Mouse (Mus musculus): ENCODE data around the gene Fggy. TPM values are rescaled to one million over a fixed set of nuclear protein-coding genes. Genes with fewer than 3 reads are reported as not detected.

The Fggy gene
- total RNA-seq, 2 experiments from 2014 or later, result 9.3 to 11.0 TPM

- no peak for DNase-seq
These were observed 107.0 kb downstream of the Fggy start for GRCm38 (mm10) chr4:95664327-95664726.

- no peak for DNase-seq
These were observed 109.1 kb downstream of the Fggy start for GRCm38 (mm10) chr4:95666284-95666889.

- DNase-seq, result no peak
These were observed 109.6 kb downstream of the Fggy start for GRCm38 (mm10) chr4:95666896-95667295.

- no peak for DNase-seq
These were observed 110.3 kb downstream of the Fggy start for GRCm38 (mm10) chr4:95667595-95667994.

DNA sequence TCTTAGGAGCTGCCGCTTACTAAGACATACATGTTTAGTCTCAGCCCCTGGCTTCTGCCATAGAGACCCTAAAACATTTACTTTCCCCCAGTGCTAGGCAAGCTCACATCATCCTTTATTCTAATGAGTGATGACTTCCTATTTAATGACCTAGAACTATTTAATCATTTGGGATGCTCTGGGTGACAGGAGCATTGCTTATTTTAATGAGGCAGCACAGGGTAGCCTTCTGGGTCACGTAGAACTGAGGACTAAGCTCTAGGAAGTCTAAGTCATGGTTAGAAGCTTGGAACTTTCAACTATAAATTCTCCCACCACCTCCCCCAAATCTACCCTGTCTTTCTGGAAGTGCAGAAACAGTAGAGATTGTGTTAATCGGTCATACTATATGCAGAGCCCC, 111.2 kb downstream of the Fggy start:
- no peak for DNase-seq

- DNase-seq, result no peak
These were observed 112.0 kb downstream of the Fggy start for GRCm38 (mm10) chr4:95669336-95669735.

DNA sequence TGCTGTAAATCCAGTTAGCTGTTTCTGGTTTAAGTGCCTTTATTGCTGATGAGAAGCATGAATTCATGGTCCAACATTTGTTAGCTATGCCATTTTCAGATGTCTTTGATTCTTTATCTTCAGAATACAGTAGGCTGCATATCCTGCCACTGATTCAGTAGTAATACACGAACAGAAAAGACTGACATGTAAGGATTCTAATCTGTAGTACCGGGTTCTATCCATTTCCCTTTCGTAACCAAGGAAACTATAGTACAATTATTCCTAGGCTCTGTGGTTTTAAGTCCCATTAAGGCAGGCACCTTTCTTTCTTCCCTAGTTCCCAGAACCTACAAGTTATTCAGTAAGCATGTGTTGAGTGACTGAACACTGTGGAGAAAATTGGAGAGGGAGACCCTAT, 113.3 kb downstream of the Fggy start:
- DNase-seq, result no peak

- DNase-seq, result no peak
These were observed 114.7 kb downstream of the Fggy start for GRCm38 (mm10) chr4:95672039-95672438.

GRCm38 (mm10) chr4:95676390-95676789, 119.1 kb downstream of the Fggy start:
- no peak for DNase-seq

- no peak for DNase-seq
These were observed 123.6 kb downstream of the Fggy start for GRCm38 (mm10) chr4:95680756-95681449.

DNA sequence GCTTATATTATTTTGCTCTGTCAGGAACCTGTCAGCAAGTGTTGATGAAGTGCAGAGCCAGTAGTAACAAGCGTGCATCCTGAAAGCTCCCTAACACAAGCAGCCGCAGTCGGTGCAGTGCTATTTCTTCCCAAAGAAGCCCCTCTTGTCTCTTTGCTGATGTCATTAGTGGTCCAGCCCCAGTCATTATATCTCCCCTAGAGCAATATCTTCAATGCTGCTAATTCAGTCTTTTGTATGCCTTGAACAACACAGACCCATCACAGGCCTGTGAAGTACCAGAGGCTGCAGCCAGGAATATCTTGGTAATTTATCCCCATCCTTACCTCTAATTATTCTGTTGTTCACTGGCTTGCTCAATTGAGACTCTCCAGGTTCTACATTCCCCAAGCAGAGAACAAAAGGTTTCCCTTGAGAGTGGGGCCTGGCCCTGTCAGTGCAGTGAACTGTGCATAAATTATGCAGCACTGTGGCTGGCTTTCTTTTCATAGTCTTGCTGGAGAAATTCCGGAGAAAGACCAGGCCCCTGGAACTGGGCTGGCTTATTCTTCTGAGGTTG, 127.3 kb downstream of the Fggy start:
- DNase-seq, result no peak

GRCm38 (mm10) chr4:95686775-95687174, 129.5 kb downstream of the Fggy start:
- DNase-seq, result no peak

DNA sequence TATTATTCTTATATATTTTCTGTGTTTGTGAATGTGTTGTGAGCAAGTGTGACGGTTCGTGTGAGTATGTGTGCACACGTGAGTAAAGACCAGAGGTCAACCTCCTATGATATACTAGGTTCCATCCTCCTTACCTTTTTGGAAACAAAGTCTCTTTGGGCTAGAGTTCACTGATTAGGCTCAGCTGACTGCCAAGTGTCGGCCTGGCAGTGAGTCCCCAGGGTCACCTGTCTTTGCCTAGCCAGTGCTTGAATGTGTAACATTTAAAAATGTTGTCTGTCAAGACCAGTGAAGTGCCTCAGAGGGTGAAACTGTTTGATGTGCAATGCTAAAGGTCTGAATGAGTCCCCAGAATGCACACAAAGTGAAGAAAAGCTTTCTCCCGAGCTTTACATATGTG, 130.0 kb downstream of the Fggy start:
- DNase-seq, result no peak

DNA sequence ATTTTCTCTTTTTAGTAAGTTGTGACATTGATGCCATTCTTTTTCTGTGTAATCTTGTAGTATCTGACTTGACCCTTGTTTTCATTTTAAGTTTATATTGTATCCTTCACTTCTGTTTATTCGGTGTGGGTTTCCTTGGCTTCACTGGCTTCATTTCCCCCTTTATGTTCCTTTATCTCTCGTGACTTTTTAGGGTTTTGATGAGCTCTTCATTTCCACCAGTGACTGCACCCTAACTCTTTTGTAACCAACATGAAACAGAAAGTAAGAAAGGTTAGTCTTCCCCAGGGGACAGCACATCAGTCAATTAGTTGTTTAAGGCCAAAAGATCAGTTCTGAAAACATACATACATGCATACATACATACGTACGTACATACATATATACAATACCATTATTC, 130.9 kb downstream of the Fggy start:
- DNase-seq, result no peak

DNA sequence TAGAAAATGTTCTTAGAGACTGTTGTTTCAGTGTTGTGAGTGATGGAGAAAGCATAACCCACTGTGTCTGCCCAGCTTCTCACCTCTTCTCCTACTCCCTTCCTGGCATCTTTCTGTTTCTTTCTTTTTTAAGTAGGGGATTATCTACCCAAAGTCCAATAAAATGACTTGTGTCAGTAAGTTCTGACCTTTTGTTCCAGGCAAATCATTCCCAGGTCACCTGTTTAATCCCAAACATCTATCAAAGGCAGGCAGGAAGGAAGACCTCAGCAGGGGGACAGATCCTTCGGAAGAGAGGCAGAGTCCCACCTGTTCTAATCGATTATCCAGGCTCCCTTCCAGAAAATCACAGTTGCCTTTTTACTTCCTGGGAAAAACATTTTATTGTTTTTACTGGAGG, 143.1 kb downstream of the Fggy start:
- DNase-seq, result no peak

GRCm38 (mm10) chr4:95707941-95708897, 150.9 kb downstream of the Fggy start:
- no peak for DNase-seq

DNA sequence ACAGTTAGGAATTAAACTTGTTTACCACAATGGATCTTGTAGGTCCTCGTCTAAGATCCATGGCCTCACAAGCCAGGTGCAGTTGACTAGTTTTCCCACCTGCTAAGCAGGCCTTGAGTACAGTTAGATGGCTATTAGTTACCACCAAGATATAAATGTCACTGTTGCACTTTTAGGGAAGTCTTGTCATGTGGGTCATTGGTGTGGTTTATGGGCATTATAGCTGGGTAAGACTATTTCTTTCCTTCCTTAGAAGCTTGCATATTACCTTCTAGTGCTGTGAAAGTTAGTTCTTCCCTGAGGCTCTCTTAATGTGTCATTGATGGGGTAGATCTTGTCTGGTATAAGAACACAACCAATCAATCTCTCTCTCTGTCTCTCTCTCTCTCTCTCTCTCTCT, 152.4 kb downstream of the Fggy start:
- no peak for DNase-seq

GRCm38 (mm10) chr4:95712802-95713201, 155.5 kb downstream of the Fggy start:
- no peak for DNase-seq

DNA sequence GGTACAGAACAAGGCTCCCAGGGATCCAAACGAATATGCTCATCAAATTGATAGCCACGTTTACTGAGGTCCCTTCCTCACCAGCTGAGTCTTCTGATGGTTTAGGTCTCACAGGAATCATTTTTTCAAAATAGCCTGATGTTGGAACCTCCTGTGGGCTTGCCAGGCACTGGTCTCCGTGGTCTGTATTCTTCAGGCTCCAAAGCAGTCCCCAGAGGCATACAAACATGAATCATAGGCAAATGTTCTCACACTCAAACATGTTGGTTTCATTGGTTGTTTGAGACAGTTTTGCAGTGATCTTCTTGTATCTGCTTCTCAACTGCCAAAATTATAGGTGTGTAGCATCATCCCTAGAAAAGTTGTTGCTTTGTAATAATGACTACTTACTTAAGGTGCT, 156.0 kb downstream of the Fggy start:
- no peak for DNase-seq

DNA sequence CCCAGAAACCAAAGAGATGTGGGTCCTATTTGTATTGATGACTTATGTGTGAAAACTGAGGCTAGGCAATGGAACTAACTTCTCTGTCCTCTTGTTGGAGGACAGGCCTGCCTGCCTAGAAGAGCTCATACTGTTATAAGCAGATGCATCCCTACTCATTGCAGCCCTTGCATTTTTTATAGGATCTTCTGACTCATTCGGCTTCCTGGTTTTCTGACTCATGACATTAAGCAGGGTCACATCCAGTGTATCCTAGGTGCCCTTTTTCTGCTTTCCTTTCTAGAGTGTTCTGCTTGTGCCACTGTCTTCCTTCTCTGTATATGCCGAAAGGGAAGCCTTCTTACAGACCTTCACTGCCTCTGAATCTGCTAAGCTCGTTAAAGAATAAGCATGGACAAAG, 158.8 kb downstream of the Fggy start:
- DNase-seq, result no peak

DNA sequence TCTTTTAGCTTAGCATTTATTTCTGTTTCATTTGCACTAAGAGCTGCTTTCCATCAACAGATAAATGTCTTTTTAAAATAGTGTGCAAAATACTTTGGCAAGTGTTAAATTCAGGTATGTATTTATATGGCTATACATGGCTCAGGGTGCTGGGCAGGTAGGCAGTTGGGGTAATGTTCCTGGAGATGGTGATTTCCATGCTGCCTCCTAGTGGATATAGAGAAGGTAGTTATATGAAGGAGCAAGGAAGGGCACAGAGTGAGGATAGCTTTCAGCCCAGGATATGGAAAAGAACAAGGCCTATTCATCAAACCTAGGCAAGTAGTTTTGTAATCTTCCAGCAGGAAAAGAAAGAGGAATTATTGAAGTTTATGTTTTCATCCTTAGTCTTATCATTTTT, 166.3 kb downstream of the Fggy start:
- no peak for DNase-seq

GRCm38 (mm10) chr4:95726361-95726760, 169.1 kb downstream of the Fggy start:
- DNase-seq, result no peak

Data from gastrocnemius, postnatal 10 days (tissue).